Mouse (Mus musculus): ENCODE measurements around the gene Senp2. TPM values are rescaled to one million over a fixed set of nuclear protein-coding genes. Genes with fewer than 3 reads are reported as not detected.

Gene Senp2
- total RNA-seq, 4 experiments from 2014 or later: 76.1 to 92.0 (median 84.2) TPM

GRCm38 (mm10) chr16:22022122-22022521 lies 12.8 kb downstream of the Senp2 start:
- DNase-seq (ENCODE audit: low spot score in 2 of 2): no peak

GRCm38 (mm10) chr16:22027474-22027873 lies 18.2 kb downstream of the Senp2 start:
- DNase-seq (ENCODE audit: low spot score in 2 of 2): no peak

GRCm38 (mm10) chr16:22038554-22038953 lies 29.3 kb downstream of the Senp2 start:
- DNase-seq (ENCODE audit: low spot score in 2 of 2): no peak

- DNase-seq (ENCODE audit: low spot score in 2 of 2): no peak
Measured at GRCm38 (mm10) chr16:22039978-22040377, 30.7 kb downstream of the Senp2 start.

- no peak for DNase-seq (ENCODE audit: low spot score in 2 of 2)
Measured at GRCm38 (mm10) chr16:22043830-22044229, 34.5 kb downstream of the Senp2 start.

- DNase-seq (ENCODE audit: low spot score in 2 of 2): no peak
Measured at GRCm38 (mm10) chr16:22045930-22046329, 36.6 kb downstream of the Senp2 start.

GRCm38 (mm10) chr16:22046739-22047366 lies 37.6 kb downstream of the Senp2 start:
- DNase-seq (ENCODE audit: low spot score in 2 of 2): no peak

- DNase-seq (ENCODE audit: low spot score in 2 of 2): no peak
Measured at GRCm38 (mm10) chr16:22053411-22053810, 44.1 kb downstream of the Senp2 start.

- no peak for DNase-seq (ENCODE audit: low spot score in 2 of 2)
Measured at GRCm38 (mm10) chr16:22057498-22057897, 48.2 kb downstream of the Senp2 start.

- no peak for DNase-seq (ENCODE audit: low spot score in 2 of 2)
Measured at GRCm38 (mm10) chr16:22058871-22059270, 49.6 kb downstream of the Senp2 start.

GRCm38 (mm10) chr16:22060416-22060815 lies 51.1 kb downstream of the Senp2 start:
- DNase-seq (ENCODE audit: low spot score in 2 of 2): no peak

GRCm38 (mm10) chr16:22061555-22062160 lies 52.4 kb downstream of the Senp2 start:
- DNase-seq (ENCODE audit: low spot score in 2 of 2): no peak

- no peak for DNase-seq (ENCODE audit: low spot score in 2 of 2)
Measured at GRCm38 (mm10) chr16:22062284-22062683, 53.0 kb downstream of the Senp2 start.

- no peak for DNase-seq (ENCODE audit: low spot score in 2 of 2)
Measured at GRCm38 (mm10) chr16:22065536-22065935, 56.3 kb downstream of the Senp2 start.

GRCm38 (mm10) chr16:22067406-22067805 lies 58.1 kb downstream of the Senp2 start:
- no peak for DNase-seq (ENCODE audit: low spot score in 2 of 2)

- no peak for DNase-seq (ENCODE audit: low spot score in 2 of 2)
Measured at GRCm38 (mm10) chr16:22071361-22071760, 62.1 kb downstream of the Senp2 start.

- no peak for DNase-seq (ENCODE audit: low spot score in 2 of 2)
Measured at GRCm38 (mm10) chr16:22075067-22075466, 65.8 kb downstream of the Senp2 start.

- DNase-seq (ENCODE audit: low spot score in 2 of 2): no peak
Measured at GRCm38 (mm10) chr16:22075829-22076619, 66.7 kb downstream of the Senp2 start.

GRCm38 (mm10) chr16:22076620-22076941 lies 67.3 kb downstream of the Senp2 start:
- no peak for DNase-seq (ENCODE audit: low spot score in 2 of 2)

- DNase-seq (ENCODE audit: low spot score in 2 of 2): no peak
Measured at GRCm38 (mm10) chr16:22080125-22080710, 70.9 kb downstream of the Senp2 start.

- DNase-seq (ENCODE audit: low spot score in 2 of 2): no peak
Measured at GRCm38 (mm10) chr16:22085411-22085810, 76.1 kb downstream of the Senp2 start.

GRCm38 (mm10) chr16:22091255-22091783 lies 82.0 kb downstream of the Senp2 start:
- no peak for DNase-seq (ENCODE audit: low spot score in 2 of 2)
